Mouse (Mus musculus) frontal cortex, postnatal 36 days (tissue): ENCODE measurements at regions not wholly inside any gene's neighbourhood (a gene's known extent, or its start where the extent isn't known, plus 50 kb on each side); places are given as distances from the start of the nearest gene placed in this dataset.

Source experiments
- DNase-seq, 2 experiments: peaks; one replicate each; pipeline ENCODE4 v3.0.0; 2022; ENCODE audit warnings: low spot score in 2 of 2

- DNase-seq: no peak
Observed at GRCm38 (mm10) chr8:65443266-65443665, 174.4 kb upstream of the March1 start.

DNA sequence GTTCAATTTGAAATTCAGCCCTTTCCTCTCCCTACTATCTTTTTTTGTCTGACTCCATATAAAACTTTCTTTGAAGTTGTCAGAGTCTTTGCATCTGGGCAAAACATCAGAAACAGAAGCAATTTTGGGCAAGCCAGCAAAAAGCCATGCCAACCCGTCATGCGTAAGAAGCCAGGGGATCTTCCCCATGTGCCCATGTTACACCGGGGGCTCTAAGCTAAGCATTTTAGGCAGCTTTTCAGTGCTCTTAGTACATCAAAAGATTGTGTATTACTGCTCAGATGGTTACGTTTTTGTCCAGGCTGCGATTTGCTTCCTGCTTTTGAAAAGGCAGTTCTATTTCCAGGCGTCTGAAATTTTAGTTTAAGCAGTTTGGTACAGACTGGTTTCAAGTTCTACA, 196.8 kb upstream of the March1 start:
- DNase-seq: peak in 1 of 2 experiments; percentile 4

DNA sequence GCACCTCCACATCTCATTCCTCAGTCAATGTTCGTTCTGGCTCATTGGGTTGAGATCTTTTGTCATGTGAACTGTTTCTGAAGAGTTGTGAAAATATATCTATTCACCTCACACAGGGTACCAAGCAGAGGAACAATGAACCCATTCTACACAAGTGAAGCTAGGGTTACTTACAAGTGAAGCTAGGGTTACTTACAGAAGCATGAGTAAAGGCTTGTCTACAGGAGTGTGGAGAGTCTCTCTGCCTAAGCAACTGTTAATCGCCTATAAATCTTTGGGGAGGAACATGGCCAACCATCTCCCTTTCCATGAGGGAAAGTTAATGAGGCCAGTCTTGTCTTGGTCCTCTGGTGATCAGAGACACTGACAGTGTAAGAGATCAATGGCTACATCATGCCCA, 199.8 kb upstream of the March1 start:
- no peak for DNase-seq

GRCm38 (mm10) chr8:65414201-65414600, 203.5 kb upstream of the March1 start:
- no peak for DNase-seq

DNA sequence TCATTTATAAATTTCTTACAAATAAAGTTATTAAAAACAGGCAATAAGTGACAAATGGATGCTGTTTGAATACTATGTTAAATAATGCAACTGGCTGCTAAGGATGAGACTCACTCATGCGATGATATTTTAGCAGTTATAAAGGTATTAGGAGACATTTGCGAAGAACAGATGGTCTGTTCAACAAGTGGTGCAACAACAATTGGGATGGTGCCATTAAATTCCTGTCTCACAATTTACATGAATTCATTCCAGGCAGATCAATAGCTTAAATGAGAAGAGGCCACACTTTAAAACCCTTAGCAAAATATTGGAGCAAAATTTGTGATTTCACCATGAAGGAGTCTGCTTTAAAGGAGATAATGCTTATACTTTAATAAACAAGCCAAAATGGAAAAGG, 205.4 kb upstream of the March1 start:
- peak in 1 of 2 experiments; percentile 6 for DNase-seq

DNA sequence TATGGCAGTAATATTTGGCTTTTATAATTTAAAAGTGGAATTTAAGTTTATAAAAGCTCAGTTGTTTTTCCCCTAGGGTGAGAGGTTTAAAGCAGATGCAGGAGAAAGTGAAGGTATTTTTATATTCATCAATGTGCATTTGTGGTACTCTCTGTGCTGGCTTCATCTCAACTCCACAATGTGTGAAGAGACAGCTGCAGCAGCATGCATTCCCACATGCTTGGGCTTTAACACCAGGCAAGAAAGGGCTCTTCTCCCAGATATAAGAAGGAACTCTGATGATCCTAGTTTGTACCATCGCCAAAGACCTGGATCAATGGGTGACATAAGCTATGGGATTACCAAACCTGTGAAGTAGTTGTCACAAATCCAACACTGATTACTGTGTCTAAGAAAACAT, 221.9 kb upstream of the March1 start:
- no peak for DNase-seq

GRCm38 (mm10) chr8:65355990-65356389, 226.6 kb upstream of the BC030870 start:
- no peak for DNase-seq

DNA sequence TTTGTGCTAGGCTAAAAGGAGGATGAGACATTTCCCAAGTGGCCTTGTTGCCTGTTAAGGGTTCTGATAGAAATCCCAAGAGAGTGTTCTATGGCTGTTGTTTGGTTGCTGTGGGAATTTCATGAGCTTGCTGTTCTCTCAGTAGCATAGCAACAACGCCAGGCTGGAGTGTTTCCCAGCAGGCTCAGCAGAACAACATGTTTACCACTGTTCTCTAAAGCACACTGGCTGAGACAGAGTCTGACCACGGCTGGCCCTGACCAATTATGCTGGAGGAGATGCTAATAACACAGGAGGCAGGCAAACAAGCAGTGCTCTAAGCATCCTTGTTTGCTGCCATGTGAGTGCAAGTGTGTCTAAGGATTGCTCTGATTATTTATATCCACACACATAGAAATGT, 220.0 kb upstream of the BC030870 start:
- DNase-seq: peak; percentile 4 to 12

DNA sequence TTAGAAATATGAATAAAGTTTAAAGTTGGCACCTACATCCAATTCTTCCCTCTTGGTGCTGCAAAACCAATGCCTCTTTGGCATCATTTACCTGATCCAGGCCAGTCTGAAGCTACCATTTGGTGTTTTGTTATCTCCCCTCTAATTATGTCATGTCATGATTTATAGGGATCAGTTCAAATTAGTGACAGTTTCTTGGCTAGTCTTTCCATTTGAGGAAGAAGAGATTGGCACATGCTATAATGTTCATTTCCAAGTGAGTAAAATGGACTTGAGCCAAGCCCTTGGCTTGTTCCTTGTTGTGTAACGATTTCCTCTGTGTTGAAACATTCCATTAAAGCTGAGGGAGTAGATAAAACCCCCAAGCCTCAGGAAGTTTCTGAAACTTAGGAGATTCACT, 201.8 kb upstream of the BC030870 start:
- no peak for DNase-seq

- no peak for DNase-seq
Observed at GRCm38 (mm10) chr8:65288687-65289086, 159.3 kb upstream of the BC030870 start.

DNA sequence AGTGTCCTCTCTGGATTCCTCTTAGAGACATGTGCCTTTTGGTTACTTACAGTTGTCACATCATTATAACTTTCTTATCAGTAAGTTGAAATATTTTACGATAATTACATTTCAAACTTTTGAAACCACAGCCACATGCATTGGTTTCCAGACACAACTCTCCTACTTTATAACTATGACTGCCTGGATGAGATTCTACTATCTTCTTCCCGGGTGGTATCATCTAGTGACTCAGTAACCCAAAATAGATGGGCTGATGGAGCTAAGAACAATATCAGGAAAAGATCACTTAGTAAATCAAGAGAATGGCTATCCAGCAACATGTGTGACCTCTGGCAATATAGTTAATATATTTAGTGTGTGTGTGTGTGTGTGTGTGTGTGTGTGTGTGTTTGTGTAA, 151.0 kb upstream of the BC030870 start:
- DNase-seq: no peak
